Mouse (Mus musculus) left cerebral cortex, adult 2 months (tissue): ENCODE data around the gene Bhlhe23. TPM values are rescaled to one million over a fixed set of nuclear protein-coding genes. Genes with fewer than 3 reads are reported as not detected.

Source experiments
- DNase-seq, 2 experiments: peaks; one replicate each; pipeline ENCODE4 v3.0.0; 2021 to 2022; ENCODE audit warnings: low spot score in 2 of 2, mixed read lengths in 1 of 2; ENCODE audit errors: extremely low spot score in 1 of 2
- H3K27ac ChIP-seq: fragments of 200-600 bp; 2 replicates; pipeline ENCODE4 v1.8.1; 2022
- H3K4me3 ChIP-seq: fragments of 200-600 bp; 2 replicates; pipeline ENCODE4 v1.8.1; 2022
- CTCF ChIP-seq: fragments of 200-600 bp; IDR thresholded peaks from 2 replicates; pipeline ENCODE4 v1.8.1; 2022; ENCODE audit warnings: antibody characterized with exemption, mild to moderate bottlenecking, moderate library complexity
- intact Hi-C: fragments of 180-260 bp; cut with DNase I; formaldehyde crosslinking; loops from one replicate; pipeline ENCODE4 v1.15.1; 2025
- total RNA-seq, 2 experiments: library from RNA; stranded (reverse); gene quantifications; 2 replicates each; pipeline ENCODE4 v1.2.3; 2021

Bhlhe23 gene
- total RNA-seq, 2 experiments from 2014 or later, result not detected

DNA sequence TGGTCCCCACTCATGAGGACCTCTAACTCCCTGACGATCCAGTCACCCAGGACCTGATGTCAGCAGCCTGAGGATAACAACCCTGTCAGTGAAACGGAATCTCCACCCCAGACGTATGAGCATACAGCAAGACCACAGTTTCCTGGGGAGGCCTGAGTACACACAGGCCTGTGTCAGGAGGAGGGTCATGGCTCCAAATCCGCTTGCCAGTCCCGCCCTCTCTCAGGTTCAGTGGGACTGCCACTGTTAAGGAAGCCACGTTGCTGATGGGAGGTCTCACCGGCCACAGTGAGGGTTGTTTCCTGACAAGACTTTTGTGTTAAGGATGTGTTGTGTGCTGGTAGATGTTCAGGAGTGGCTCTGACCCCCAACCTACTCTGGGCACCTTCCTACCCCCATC lies 35.3 kb downstream of the Bhlhe23 start:
- Histone ChIP-seq H3K27ac (no peak overlapping the region), H3K4me3 (no peak overlapping the region)
- no peak for TF ChIP-seq CTCF
- DNase-seq, result no peak
- intact Hi-C loops, result loop anchor here (10.0 kb wide), 1 partner anchor 267 kb away; no protein-coding TSS in a partner anchor

DNA sequence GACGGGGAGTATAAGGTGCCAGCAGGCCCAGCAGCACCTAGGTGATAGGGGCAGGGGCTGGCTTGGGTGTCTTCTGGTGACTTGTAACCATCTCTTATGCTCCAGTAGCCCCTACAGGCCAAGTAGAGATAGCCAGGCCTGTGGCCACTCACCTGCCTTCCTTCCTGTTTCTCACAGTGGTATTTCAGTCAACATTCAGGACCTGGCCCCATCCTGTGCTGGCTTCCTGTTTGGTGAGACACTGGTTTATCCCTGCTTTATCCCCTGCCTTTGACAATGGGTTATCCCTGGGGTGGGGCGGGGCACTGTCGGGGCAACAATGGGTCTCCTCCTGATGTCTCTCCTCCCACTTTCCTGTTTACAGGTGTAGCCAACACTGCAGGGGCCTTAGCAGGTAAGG lies 36.4 kb downstream of the Bhlhe23 start:
- no peak overlapping the region for H3K4me3 ChIP-seq
- intact Hi-C loops, result loop anchor here (10.0 kb wide), 1 partner anchor 266 kb away; no protein-coding TSS in a partner anchor
- no peak for DNase-seq
- no peak overlapping the region for H3K27ac ChIP-seq
- no peak; the same call in 1 of the 2 replicates for TF ChIP-seq CTCF

DNA sequence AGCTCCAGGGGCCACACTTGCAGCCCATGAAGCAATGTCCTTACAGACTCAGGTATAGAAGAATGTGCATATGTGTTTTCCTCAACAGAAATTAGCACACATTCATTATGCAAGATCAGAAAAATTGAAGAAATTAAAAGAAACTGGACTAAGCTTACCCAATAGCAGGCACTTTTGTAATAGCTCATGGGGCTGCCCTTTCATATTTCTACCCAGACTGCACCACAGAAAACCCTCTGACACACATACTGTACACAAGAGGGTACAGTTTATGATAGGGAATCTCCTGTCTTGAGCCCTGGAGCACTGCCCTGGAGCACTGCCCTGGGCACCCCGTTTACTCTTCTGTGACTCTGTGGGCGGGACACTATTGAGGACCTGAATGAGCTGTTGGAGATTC lies 38.7 kb downstream of the Bhlhe23 start:
- intact Hi-C loops, result no loop called here
- TF ChIP-seq CTCF, result no peak
- no peak overlapping the region for H3K27ac ChIP-seq
- no peak overlapping the region for H3K4me3 ChIP-seq
- DNase-seq, result no peak

DNA sequence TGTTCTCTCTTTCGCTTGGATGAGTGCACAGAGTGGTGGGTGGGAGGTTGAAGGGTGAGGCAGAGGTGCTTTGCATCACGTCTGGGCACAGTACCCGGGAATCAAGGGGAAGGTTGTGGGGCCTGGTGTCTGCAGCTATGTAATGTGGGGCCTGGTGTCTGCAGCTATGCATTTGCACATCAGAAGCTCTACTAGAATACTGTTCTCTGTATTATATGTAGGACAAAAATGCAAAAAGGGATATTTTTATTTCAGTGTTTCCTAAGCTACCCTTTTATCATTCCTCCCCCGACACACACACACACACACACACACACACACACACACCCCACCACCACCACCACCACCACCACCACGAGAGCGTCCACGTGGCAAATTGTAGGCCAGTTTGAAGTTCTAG lies 41.5 kb downstream of the Bhlhe23 start:
- H3K27ac ChIP-seq, result peak overlapping the region; percentile 83
- H3K4me3 ChIP-seq, result no peak overlapping the region
- no peak for DNase-seq

DNA sequence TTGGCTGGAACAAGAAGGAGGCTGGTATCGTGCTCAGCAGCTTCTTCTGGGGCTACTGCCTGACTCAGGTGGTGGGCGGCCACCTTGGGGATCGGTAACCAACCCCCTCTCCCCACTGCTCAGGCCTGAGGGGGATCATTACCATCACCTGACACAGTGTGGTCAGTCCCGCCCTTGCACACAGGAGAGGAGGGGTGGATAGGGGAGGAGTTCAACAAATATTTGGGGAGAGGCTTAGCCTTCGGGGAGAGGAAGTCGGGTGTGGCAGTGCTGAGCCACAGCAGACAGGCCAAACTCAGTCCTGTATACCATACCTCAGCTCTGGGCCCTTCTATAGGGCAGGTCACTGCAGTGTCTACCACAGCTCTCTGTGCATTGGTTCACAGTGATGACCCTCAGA lies 44.7 kb downstream of the Bhlhe23 start:
- no peak overlapping the region for H3K27ac ChIP-seq
- TF ChIP-seq CTCF, result no peak
- DNase-seq, result no peak
- H3K4me3 ChIP-seq, result no peak overlapping the region
- intact Hi-C loops, result no loop called here

More for the DNA sequence above, 41.5 kb downstream of the Bhlhe23 start:
- TF ChIP-seq CTCF, result no peak
- intact Hi-C loops, result no loop called here

DNA sequence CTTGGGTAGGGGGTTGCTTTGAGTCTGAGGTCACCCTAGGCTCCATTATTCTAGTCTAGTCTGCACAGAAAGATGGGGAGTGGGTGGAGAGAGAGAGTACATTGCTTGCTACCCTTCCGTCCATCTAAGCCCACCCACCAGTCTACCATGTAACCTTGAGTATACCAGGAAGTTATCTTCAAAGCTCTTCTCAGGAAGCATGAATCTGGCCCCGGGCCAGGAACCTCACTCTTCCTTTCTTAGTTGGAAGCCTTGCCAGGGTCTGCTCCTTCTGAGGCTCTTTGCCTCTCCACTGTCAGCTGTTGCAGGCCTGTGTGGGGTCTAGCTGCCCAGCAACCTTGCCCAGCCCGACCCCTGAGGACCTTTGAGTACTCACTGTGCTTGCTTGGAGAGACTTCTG lies 45.7 kb downstream of the Bhlhe23 start:
- Histone ChIP-seq H3K4me3 (no peak overlapping the region), H3K27ac (no peak overlapping the region)
- intact Hi-C loops, result no loop called here
- DNase-seq, result no peak
- TF ChIP-seq CTCF, result no peak

DNA sequence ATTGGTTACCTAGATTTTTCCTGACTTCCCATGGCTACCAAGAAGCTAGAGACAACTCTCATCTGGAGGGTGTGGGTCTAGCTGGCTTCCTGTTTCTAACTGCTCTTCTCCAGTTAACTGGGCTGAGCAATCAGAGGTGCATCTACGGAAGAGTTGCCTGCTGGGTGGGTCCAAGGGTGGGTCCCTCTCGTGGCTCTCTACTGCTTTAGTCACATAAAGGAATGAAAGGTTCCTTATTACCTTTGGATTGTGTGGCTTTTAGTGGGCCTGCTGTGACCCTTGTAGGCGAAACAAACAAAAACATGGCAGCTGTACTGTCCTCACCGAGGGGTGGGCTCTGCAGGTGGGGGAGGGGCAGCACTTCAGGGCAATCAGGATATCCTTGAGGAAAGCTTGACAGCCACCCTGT lies 49.1 kb downstream of the Bhlhe23 start:
- Histone ChIP-seq H3K27ac (no peak overlapping the region), H3K4me3 (no peak overlapping the region)
- no peak for DNase-seq
- TF ChIP-seq CTCF, result no peak
- intact Hi-C loops, result no loop called here

DNA sequence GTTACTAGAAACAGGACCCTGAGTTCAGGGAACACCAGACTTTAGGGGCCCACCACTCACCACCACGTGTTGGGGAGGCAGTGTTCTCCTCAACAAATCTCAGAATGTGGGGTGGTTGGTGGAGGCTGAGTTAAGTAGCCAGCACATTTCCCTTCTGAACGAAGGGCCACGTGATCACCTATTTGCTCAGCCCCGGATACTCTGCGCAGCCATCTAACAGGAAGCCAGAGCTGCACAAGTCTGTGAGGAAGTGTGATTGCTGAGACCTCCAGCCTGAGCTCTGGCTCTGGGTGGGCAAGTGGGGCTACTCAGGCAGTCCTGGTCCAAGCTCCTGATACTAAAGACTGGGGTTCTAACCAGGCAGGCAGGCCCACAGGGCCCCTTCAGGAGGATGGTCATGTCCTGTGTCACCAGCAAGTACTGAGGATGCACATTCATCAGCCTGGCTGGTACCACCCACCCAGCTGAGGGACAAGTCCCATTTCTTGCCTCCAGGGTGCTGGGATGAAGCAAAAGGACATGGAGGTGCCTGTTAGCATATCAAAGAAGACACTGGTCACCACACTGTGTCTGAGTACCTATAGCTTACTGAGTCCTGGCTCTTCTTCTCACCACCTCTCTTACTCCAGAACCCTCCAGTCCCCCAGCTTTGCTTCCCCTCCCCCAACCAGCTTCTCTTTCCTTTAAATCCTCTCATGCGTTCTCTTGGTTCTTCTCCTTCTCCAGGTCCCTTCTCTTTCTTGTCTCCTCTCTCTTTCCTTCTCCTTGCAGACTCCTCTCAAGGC lies 49.9 kb downstream of the Bhlhe23 start:
- Histone ChIP-seq H3K4me3 (no peak overlapping the region), H3K27ac (no peak overlapping the region)
- intact Hi-C loops, result no loop called here
- TF ChIP-seq CTCF, result no peak
- no peak for DNase-seq

DNA sequence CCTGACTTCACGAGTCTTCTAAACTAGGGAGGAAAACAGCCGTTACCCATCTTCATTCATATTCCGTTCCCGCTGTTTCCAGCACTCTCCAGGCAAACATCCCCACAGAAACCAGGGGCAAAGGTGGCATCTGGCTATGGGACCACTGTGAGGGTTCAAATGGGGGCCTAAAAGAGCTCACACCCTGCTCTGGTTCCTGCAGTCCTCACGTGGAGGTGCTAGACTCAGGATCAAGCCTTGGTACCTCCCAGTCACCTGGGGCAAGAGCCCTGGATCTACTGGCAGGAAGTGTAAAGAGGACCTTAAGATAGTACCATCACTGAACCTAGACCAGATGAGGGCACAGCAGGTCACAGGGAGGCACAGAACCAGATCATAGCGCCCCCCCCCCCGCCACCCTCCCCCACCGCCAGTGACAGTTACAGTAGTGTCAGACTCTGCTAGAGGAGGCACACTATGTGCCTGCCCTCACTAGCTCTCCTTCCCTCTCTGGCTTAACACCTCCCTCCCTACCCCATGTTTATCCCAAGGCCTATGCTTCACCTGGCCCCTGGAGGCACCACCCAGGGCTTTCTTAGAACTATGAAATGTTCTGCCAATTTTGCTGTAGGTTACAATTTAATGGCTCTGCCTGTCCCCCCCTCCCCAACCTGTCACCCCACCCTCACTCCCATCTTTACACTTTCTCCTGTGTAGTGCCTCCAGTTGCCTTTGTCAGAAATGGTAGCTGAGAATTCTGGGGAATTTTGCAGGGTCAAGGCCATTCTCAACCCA lies 50.7 kb downstream of the Bhlhe23 start:
- H3K4me3 ChIP-seq, result no peak overlapping the region
- intact Hi-C loops, result no loop called here
- TF ChIP-seq CTCF, result no peak
- H3K27ac ChIP-seq, result no peak overlapping the region
- DNase-seq, result no peak

DNA sequence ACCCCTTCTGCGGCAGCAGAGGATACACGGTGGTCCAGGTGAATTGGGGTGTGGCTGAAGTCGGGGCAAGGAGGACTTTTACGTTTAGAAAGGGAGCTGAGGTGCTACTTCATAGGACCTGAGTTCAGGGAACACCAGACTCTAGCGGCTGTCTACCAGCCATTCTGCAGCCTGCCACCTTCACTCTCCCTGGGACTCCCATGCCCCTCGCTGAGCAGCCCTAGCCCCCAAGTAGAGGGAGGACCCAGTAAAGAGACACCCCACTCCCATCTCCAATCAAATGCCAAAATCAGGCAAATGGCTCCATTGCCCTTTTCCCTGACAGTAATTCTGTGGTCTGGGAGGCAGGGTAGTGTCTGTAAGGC lies 51.3 kb downstream of the Bhlhe23 start:
- no peak for DNase-seq
- H3K27ac ChIP-seq, result no peak overlapping the region
- intact Hi-C loops, result no loop called here
- H3K4me3 ChIP-seq, result no peak overlapping the region
- no peak for TF ChIP-seq CTCF

DNA sequence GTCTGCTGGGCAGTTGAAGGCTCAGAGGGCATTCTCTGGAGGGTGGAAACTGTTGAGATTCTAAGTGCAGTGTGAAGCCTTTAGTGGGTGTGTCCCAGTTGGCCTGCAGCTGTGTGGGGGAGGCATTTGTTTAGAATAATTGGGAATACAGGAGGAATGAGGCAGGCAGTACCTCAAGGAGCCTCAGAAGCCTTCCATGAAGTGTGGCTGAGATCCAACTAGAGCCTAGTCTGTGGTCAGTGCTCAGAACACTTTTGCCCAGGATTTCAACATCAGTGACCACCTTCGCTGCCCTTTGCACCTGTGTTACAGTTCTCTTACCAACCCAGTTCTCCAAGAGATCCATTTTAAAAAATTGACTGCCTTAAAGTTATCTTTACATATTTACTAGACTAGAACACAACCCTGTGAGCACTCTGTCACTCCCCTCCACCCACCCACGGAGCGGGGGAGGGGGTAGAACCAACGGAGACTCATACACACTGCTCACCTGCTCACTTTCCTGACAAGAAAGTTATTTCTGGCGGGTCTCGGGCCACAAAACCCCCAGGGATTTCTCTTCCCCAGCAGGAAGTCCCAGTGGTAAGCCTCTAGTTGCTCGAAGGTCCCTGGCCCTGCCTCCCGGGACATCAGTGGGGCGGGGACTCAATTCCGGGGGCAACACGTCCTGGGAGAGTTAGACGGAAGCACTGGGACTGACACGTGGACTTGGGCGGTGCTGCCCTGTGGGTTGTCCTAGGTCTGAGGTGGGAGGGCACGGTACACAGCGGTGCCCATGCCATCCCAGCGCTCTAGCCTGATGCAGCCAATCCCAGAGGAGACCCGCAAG lies 51.9 kb downstream of the Bhlhe23 start, which contains the start of gene Slc17a9:
TSS of gene Slc17a9 (plus strand) at position 679 of the 829 bp plus-strand sequence.
- no peak within 1 kb of the TSS for H3K27ac ChIP-seq
- H3K4me3 ChIP-seq, result no peak within 1 kb of the TSS
- DNase-seq, result no peak
- intact Hi-C loops, result loop anchor here (5.0 kb wide), 2 partner anchors 42 to 57 kb away; no protein-coding TSS in a partner anchor
- TF ChIP-seq CTCF, result no peak

Other genes starting within 250 kb of the Bhlhe23 start
- 10 to 100 TPM; 18.4 to 22.0 TPM for gene Mrgbp, start 195.6 kb downstream of the Bhlhe23 start, total RNA-seq
- gene Ogfr, start 187.7 kb downstream of the Bhlhe23 start, total RNA-seq, result 10 to 100 TPM; 30.7 to 35.5 TPM
- gene Col9a3, start 179.1 kb downstream of the Bhlhe23 start, total RNA-seq, result 1 to 10 TPM; 5.1 to 7.2 TPM
- 1 to 10 TPM in 1 of 2 experiments, under 1 TPM in 1; 0.86 to 1.3 TPM for gene Tcfl5, start 134.2 kb downstream of the Bhlhe23 start, total RNA-seq
- 10 to 100 TPM; 59.5 to 60.2 TPM for gene Dido1, start 66.9 kb downstream of the Bhlhe23 start, total RNA-seq
- gene Gid8, start 66.8 kb downstream of the Bhlhe23 start, total RNA-seq, result 10 to 100 TPM; 62.9 to 65.5 TPM
- gene Slc17a9, start 51.6 kb downstream of the Bhlhe23 start, total RNA-seq, result under 1 TPM in 1 of 2 experiments, not detected in 1; 0.57 TPM
- 10 to 100 TPM; 50.5 to 60.8 TPM for gene Ythdf1, start 144.0 kb upstream of the Bhlhe23 start, total RNA-seq
- under 1 TPM in 1 of 2 experiments, not detected in 1; 0.23 TPM for gene Birc7, start 152.1 kb upstream of the Bhlhe23 start, total RNA-seq
- gene Nkain4, start 177.8 kb upstream of the Bhlhe23 start, total RNA-seq, result 10 to 100 TPM; 38.9 to 44.7 TPM
- gene Arfgap1, start 190.3 kb upstream of the Bhlhe23 start, total RNA-seq, result 100 to 1,000 TPM; 135 to 155 TPM
- 1 to 10 TPM; 2.2 to 2.5 TPM for gene Col20a1, start 209.6 kb upstream of the Bhlhe23 start, total RNA-seq